Mouse (Mus musculus) layer of hippocampus, adult 2 months (tissue): ENCODE data around the gene Sox1. TPM values are rescaled to one million over a fixed set of nuclear protein-coding genes. Genes with fewer than 3 reads are reported as not detected.

Source experiments
- DNase-seq, 2 experiments: peaks; one replicate each; pipeline ENCODE4 v3.0.0; 2022; ENCODE audit warnings: low spot score in 2 of 2
- H3K27ac ChIP-seq: fragments of 200-600 bp; 2 replicates; pipeline ENCODE4 v1.8.1; 2022
- H3K4me3 ChIP-seq: fragments of 200-600 bp; 2 replicates; pipeline ENCODE4 v1.8.1; 2022; ENCODE audit warnings: mild to moderate bottlenecking
- CTCF ChIP-seq: fragments of 200-600 bp; conservative IDR thresholded peaks from 2 replicates; pipeline ENCODE4 v1.8.1; 2022; ENCODE audit warnings: antibody characterized with exemption, mild to moderate bottlenecking, moderate library complexity
- microRNA-seq, 2 experiments: library from miRNA; unstranded; fragments of <30 nt; microRNA quantifications; one replicate each; pipeline ENCODE4 v1.2.0; 2021
- total RNA-seq, 2 experiments: library from RNA; stranded (reverse); gene quantifications; 2 replicates each; pipeline ENCODE4 v1.2.3; 2021

Gene Sox1
- total RNA-seq, 2 experiments from 2014 or later = 11.8 TPM

- H3K27ac ChIP-seq = no peak overlapping the region
- no peak for DNase-seq
- no peak for TF ChIP-seq CTCF
- no peak overlapping the region for H3K4me3 ChIP-seq
Measured at GRCm38 (mm10) chr8:12432546-12432945, 37.5 kb downstream of the Sox1 start.

GRCm38 (mm10) chr8:12434771-12435170 is 39.7 kb downstream of the Sox1 start:
- Histone ChIP-seq H3K27ac (no peak overlapping the region), H3K4me3 (no peak overlapping the region)
- no peak for TF ChIP-seq CTCF
- DNase-seq = no peak

DNA sequence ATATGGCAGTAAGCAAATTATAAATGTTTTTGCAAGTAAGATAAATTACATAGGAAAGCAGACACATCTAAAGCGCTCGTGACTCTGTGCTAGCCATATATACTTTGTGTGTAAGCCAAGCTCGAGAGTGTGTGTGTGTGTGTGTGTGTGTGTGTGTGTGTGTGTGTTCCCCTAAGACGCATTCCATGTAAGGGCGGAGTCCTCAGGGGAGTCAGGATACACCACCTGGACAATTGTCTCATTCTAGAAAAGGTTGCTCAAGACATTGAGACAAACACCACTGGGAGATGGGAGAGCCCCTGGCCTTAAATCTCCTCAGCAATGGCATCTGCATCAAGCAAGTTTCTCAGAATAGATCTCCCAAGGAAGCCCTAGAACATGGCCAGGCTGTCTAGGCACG is 42.9 kb downstream of the Sox1 start:
- no peak overlapping the region for H3K27ac ChIP-seq
- no peak overlapping the region for H3K4me3 ChIP-seq
- DNase-seq = no peak
- TF ChIP-seq CTCF = no peak

- TF ChIP-seq CTCF = no peak
- no peak for DNase-seq
- Histone ChIP-seq H3K27ac (no peak overlapping the region), H3K4me3 (no peak overlapping the region)
Measured at GRCm38 (mm10) chr8:12439044-12439443, 43.9 kb downstream of the Sox1 start.

DNA sequence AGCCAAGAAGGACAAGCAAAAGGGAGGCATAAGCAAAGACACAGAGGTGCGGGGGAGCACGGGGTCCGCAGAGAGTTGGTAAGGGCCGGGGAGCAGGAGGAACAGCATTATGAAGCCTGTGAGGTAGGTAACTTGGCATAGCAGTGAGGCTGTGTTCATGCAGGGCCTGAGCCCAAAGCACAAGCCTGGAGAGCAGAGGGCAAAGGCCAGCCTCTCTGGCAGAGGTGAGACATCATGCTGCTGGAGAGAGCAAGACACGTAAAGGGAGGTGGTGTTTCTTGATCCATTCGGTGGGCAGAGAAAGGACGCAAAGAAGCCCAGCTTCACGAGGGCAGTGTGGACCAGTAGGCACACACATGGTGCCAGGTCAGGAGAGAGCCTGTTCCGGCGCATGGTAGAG is 44.8 kb downstream of the Sox1 start:
- no peak for TF ChIP-seq CTCF
- Histone ChIP-seq H3K4me3 (no peak overlapping the region), H3K27ac (no peak overlapping the region)
- DNase-seq = no peak

DNA sequence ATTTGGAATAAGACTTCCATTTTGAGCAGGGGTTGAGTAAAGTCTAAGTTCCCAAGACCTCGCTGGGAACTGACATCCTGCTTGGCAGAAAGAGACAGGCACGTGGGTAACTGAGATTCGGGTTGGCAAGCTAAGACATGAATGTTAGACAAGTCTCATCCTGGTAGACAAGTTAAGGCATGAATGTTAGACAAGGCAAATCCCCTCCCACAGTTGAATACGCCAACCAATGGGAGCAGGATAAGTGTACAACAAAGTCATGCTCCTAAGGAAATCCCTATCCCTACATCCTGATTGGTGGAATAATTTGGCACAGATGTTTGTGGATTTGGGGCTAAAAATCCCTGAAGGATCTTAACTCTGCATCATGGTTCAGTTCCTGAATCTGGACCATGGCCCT is 45.9 kb downstream of the Sox1 start:
- Histone ChIP-seq H3K27ac (no peak overlapping the region), H3K4me3 (no peak overlapping the region)
- TF ChIP-seq CTCF = no peak
- DNase-seq = no peak

DNA sequence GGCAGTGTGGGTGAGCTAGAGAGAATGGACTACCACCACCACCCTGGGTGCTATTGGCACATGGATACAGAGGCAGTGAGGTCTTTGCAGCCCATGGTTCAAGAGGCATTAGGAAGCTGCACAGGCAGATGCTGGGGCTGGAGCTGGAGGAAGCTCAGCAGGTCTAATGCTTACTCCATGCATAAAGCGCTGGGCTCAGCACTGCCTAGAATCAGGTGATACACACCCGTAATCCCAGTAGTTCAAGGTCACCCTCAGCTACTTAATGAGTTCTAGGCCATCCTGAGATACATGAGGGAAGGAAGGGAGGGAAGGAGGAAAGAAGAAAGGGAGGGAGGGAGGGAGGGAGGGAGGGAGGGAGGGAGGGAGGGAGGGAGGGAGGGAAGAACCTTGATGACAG is 50.2 kb downstream of the Sox1 start:
- Histone ChIP-seq H3K4me3 (no peak overlapping the region), H3K27ac (no peak overlapping the region)
- DNase-seq = no peak
- TF ChIP-seq CTCF = no peak

GRCm38 (mm10) chr8:12445926-12446680 is 51.0 kb downstream of the Sox1 start:
- H3K27ac ChIP-seq = no peak overlapping the region
- TF ChIP-seq CTCF = no peak
- H3K4me3 ChIP-seq = no peak overlapping the region
- no peak for DNase-seq

Small RNAs within 50 kb of the gene (microRNA-seq; reads per million reads assigned to microRNA genes)
- gene Gm25239 = 0 reads per million in 2 experiments

Other genes starting within 250 kb of the Sox1 start
- not detected for gene A230072I06Rik, start 116.5 kb upstream of the Sox1 start, total RNA-seq
- not detected for gene Spaca7, start 177.7 kb downstream of the Sox1 start, total RNA-seq